Mouse (Mus musculus) adrenal gland, postnatal 14 days (tissue): Measurements from ENCODE around the gene Gnao1. TPM values are rescaled to one million over a fixed set of nuclear protein-coding genes. Genes with fewer than 3 reads are reported as not detected.

ENCODE experiments used
- DNase-seq: peaks from one replicate; pipeline ENCODE4 v3.0.0; 2021; ENCODE audit warnings: mixed read lengths
- total RNA-seq: library from RNA; stranded (reverse); gene quantifications from 2 replicates; pipeline ENCODE4 v1.2.3, GENCODE M21; 2021

Gene Gnao1
- total RNA-seq, 1 experiment from 2014 or later, result 39.3 TPM

GRCm38 (mm10) chr8:93843858-93844502 lies 34.2 kb downstream of the Gnao1 start:
- peak; percentile 24 for DNase-seq

- no peak for DNase-seq
Observed at GRCm38 (mm10) chr8:93845186-93845585, 35.4 kb downstream of the Gnao1 start.

- no peak for DNase-seq
Observed at GRCm38 (mm10) chr8:93852087-93852645, 42.4 kb downstream of the Gnao1 start.

DNA sequence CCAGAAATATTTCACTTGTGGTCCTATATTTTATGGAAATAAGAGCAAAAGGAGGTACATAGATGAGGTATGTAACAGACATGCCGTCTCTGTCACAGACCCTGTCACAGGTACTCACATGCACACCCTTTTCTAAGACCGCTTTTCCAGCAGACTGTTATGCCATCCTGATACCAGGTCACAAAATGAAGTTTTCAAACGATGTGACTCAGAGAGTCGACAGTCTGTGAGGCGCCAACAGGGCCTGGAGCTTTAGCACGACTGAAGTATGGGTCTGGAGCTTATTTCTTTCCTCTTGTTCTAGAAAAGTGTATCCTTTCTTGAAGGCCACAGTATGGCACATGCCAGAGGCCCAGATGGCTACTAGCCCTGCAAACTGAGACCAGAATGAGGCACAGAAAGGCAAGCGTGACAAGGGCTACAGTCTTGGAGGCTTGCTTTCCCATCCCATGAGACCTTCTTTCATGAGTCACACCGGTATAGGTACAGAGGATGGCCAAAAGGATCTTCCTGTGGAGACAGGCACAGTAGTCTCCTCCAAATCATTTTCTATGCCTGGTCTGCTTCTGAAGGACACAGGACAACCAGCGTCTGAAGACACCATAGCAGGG lies 43.2 kb downstream of the Gnao1 start:
- DNase-seq, result no peak

- no peak for DNase-seq
Observed at GRCm38 (mm10) chr8:93854676-93855075, 44.9 kb downstream of the Gnao1 start.

DNA sequence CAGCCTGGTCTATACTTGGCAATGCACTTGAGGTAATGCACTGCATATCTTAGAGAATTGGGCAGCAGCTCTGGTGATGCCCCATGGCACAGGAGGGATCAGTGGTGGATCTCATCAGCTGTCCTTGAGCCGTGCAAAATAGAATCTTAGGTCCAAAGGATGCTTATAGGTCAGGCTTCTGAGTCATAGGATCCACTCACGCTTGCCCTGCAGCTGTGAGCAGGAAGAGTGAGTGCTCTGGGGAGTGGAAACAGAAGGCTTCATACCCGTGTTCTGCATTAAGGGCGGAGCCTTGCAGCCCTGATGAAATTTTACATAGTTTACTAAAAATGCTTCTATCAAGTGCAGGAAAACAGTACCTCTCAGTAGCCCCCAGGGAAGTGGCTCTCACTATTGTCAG lies 45.5 kb downstream of the Gnao1 start:
- DNase-seq, result no peak

DNA sequence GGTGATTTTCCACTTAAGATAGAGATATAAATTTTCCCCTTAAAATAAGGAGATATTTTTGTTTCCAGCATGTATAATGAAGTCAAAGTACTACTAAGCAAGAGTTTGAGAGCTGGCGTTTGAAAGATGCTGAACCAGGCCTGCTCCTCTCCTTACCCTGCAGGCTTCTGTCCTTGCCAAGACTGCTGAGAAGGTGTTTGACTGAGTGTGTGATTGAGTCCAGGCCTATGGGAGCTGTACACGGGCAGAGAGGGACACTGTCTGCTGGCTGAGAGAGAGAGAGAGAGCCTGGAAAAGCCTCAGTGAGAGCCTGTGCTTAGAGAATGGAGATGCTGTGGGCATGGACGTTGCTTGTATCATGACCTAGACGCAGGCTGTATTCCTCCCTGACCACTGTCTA lies 47.4 kb downstream of the Gnao1 start:
- DNase-seq, result no peak

DNA sequence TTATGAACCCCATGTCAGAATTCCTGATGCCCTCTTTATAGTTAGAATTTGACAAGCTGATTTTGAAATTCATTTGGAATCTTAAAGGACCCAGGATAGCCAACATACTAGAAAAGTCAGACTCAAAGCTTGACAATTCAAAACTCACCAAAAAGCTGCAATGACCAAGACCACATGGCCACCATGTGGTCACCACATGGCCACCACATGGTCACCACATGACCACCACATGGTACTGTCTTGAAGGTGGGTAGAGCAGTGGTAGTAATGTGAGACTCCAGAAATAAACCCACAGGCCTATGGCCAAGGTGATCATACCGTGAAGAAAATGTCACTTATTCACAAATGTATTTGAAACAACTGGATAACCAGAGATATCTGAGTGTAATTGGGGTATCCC lies 48.5 kb downstream of the Gnao1 start:
- no peak for DNase-seq

DNA sequence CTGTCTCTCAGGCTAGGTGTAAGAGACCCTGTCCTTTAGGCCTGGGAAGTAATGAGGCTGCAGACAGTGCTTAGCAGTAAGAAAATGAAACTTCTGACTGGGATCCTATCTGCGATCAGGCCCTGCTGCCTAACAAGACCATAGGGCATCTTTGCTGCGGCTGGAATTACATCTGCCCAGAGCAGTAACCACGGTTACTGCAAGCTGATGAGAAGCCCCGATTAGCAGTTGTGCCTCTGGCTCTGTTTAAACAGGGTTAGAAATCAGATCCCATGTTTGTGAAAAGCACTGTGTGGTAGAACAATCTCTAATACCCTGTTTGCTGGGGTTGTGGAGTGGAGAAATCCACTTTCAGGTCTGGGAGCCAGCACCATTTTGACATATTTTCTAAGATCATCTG lies 50.3 kb downstream of the Gnao1 start:
- peak; percentile 12 for DNase-seq

GRCm38 (mm10) chr8:93864064-93864463 lies 54.3 kb downstream of the Gnao1 start:
- no peak for DNase-seq

DNA sequence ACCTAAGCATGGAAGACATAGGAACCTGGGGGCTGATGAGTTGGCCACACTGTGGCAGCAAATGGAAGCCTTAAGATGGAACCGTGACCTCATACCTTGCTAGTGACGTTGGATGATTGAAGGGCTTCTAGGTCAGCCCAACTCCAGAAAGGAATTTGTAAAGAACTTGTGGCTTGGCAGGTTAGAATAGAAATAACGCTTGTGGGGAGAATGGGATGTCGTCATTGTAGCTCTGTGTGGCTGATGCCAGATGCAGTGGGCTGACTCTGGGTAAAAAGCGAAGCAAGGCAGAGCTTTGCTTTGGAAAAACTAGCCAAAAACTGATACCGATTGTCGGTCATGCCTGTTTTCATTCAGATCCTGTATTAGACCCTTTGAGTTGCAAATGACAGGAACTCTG lies 56.5 kb downstream of the Gnao1 start:
- DNase-seq, result no peak

GRCm38 (mm10) chr8:93868486-93869221 lies 58.9 kb downstream of the Gnao1 start:
- no peak for DNase-seq

- DNase-seq, result no peak
Observed at GRCm38 (mm10) chr8:93871275-93871674, 61.5 kb downstream of the Gnao1 start.

GRCm38 (mm10) chr8:93878396-93878795 lies 68.6 kb downstream of the Gnao1 start:
- no peak for DNase-seq

DNA sequence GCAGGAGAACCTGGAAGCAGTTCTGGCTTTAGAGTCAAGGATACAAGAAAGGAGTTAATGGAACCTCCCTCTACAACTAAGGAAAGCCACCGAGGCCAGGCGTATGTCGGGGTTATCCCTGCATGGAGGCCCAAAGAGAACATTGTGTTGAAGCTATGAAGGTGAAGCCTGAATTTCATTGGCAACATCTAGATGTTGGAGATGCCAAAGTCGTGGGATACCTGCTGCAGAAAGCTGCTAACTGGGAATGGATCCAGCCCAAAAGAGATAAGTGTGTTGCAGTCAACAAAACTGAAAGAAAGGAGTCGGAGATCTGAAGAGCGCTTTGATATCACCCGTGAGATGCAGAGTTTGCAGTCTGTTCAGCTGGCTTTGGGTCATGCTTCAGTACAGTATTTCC lies 70.2 kb downstream of the Gnao1 start:
- no peak for DNase-seq

DNA sequence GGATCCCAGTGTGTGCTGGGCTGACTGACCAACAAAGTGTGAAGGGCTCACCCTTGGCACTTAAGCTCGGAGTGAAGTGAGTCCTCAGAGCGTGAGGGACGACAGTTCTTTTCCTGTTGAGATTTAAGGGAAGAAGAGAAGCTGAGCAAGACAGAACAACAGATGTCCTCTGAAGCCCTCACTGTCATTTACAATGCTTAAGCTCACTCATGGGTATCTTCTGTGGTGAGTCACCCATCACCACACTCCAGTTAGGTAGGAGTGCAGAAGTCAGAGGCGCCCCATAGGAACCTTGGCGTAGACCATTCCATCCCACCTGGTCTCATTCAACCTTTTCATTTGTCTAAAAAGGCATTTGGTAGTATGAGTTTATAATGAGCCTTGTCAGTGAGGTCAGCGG lies 71.6 kb downstream of the Gnao1 start:
- no peak for DNase-seq

GRCm38 (mm10) chr8:93883241-93883640 lies 73.5 kb downstream of the Gnao1 start:
- DNase-seq, result no peak

DNA sequence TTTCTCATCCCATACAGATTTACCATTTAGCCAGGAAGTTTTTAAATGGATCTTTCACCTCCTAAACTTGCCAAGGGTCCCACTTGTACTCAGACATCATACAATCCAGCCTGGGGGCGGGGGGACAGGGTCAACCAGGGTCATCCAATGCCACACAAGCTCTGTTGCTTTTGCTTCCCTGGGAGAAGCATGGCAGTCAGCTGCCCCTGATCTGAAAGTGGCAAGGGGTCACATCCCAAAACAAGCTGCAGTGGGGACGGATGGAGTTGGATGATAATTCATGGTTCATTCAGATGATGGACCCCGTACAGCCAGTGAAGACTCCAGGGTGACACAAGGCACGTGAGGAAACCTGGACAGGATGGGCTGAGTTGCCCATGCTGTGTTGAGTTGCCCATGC lies 74.0 kb downstream of the Gnao1 start:
- DNase-seq, result no peak

DNA sequence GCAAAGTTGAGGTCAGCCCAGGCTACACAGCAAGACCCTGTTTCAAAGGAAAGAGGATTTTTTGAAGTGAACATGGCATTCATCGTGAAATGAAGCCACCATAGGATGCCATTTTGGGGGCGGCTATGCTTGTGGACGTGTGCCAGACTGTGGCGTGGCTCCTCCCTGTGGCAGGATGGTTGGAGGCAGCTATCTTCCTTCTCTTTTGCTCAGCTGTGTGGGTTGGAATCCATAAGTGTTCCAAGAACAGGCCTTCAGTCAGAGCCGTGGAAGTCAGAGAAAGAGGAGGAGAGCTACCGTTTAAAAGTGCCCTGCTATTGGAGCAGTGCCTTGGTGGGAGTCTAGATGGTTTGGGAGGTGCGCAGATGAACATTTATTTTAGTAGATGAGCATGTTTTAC lies 74.5 kb downstream of the Gnao1 start:
- no peak for DNase-seq

DNA sequence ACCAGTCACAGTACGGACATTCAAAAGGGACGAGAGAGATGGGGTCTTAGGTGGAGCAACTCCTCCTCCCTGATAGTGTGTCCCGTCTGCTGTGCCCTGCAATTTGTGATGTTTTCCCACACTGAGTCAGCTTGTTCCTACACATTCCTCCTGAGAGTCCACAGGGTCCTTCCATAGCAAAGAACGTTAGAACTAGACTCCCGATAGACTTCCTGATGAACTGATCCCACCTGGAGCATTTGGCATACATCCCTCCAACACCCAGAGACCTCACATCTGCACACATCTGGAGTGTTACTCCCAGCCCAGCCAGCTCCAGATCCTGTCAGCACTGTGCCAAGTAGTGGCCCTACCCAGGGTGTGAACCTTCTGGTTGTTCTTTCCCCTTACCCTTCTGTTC lies 76.4 kb downstream of the Gnao1 start:
- DNase-seq, result no peak

GRCm38 (mm10) chr8:93888150-93888676 lies 78.4 kb downstream of the Gnao1 start:
- DNase-seq, result no peak

DNA sequence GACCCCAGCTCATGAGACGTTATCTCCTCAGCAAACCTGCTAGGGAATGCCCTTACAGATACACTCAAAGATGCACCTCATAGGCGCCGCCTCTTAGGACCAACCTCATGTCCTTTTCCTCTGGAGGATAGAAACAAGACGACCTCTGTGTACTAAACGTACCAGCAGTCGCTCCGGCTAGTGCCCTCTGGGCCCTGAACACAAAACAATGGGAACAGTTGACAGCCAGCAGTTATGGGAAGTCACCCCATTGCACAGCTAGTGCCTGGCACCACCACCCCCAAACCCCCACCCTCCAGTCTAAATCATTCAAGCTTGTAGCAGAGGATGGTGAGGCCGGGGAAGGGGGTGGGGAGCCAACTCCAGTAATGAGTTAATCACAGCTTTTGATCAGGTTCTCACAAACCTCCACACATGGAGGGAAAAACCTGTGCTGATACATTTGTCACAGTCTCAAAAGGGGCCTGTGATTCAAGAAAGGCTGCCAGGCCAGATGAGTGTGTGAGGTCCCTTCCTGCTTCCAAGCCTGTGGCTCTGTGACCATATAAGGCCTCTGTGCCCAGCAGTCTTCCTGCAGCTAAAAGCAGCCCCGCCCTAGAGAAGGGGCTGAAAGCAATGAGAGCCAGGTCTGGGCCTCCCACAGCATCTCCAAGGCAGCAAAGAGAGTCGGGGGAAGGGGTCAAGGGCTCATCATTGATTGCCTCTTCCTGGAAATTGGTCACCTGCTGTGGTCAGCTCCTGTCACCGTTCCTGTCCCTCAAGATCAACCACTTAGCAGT lies 79.1 kb downstream of the Gnao1 start:
- DNase-seq, result no peak
